Comparison of ENCODE assay signal across 15 mouse cellular contexts in genomic region chr9:120823397-120823796, GRCm38 (mm10).
A peak's percentile ranks its signal among the peaks of the same experiment; 100 is the strongest.
DNase-seq lines count a peak whose midpoint lies in the region; ATAC-seq and TF ChIP-seq lines count a peak whose summit lies in the region.
"Had no signal": no experiment of that assay in that cellular context is flagged by ENCODE, and none has a peak within 500 bp of the region (broad histone marks: within the 10 kb centered on the region; RNA-seq: fewer than 3 reads in every experiment).

No protein-coding gene starts in this region.

- no peak overlapping the region for H3K9ac ChIP-seq in midbrain, embryonic 13.5 days (replicated peaks)
- no peak overlapping the region for H3K9ac ChIP-seq in midbrain, postnatal 0 days (replicated peaks; ENCODE audit: low read length, poor library complexity, severe bottlenecking)
- H3K9ac ChIP-seq: hindbrain, embryonic 14.5 days; intestine, embryonic 15.5 days; liver, embryonic 13.5 days had no signal

- no peaks in the 10 kb centered on the region for H3K4me1 ChIP-seq in midbrain, embryonic 13.5 days (replicated peaks)
- no peaks in the 10 kb centered on the region for H3K4me1 ChIP-seq in midbrain, postnatal 0 days (ENCODE audit: insufficient read depth, low read length)
- H3K4me1 ChIP-seq: liver, embryonic 13.5 days had no signal

- H3K27ac ChIP-seq in midbrain, embryonic 13.5 days = no peak overlapping the region
- no peak overlapping the region for H3K27ac ChIP-seq in midbrain, postnatal 0 days (ENCODE audit: low read depth, low read length)
- H3K27ac ChIP-seq: hindbrain, embryonic 14.5 days; intestine, embryonic 15.5 days; liver, embryonic 13.5 days had no signal

- H3K4me3 ChIP-seq in midbrain, embryonic 13.5 days (replicated peaks) = no peak overlapping the region
- H3K4me3 ChIP-seq in midbrain, postnatal 0 days (ENCODE audit: low read depth, low read length) = no peak overlapping the region
- H3K4me3 ChIP-seq: intestine, embryonic 15.5 days; liver, embryonic 13.5 days had no signal

- no peak for DNase-seq in frontal cortex, postnatal 10 days (ENCODE audit: low spot score in 2 of 2)
- DNase-seq in midbrain, postnatal 0 days (ENCODE audit: low spot score) = no peak
- peak; percentile 78 for DNase-seq in brain, embryonic 14.5 days (ENCODE audit: low read depth)
- peak; percentile 69 for DNase-seq in layer of hippocampus, adult 9-11 months
- no peak for DNase-seq in adrenal gland, postnatal 25 days
- no peak for DNase-seq in natural killer cell, adult 2 months (ENCODE audit: low spot score in 2 of 2)
- DNase-seq: cerebellum, adult 11-12 months; liver, embryonic 13.5 days; spleen, adult 18-20 months had no signal

- H3K36me3 ChIP-seq in midbrain, embryonic 13.5 days = no peaks in the 10 kb centered on the region
- H3K36me3 ChIP-seq in midbrain, postnatal 0 days (ENCODE audit: insufficient read depth, low read length) = no peaks in the 10 kb centered on the region
- H3K36me3 ChIP-seq: intestine, embryonic 15.5 days; liver, embryonic 13.5 days had no signal

- TF ChIP-seq POLR2A in brain, embryonic 14.5 days (IDR thresholded peaks at IDR 0.05; ENCODE audit: borderline replicate concordance, extremely low read depth, insufficient read depth, insufficient read length, poor library complexity, severe bottlenecking) = no peak

- TF ChIP-seq CTCF in midbrain, postnatal 0 days (IDR thresholded peaks at IDR 0.05) = no peak
- TF ChIP-seq CTCF in brain, embryonic 14.5 days (IDR thresholded peaks at IDR 0.05; ENCODE audit: borderline replicate concordance, extremely low read depth, insufficient read depth, insufficient read length) = no peak

- no peak overlapping the region for H3K4me2 ChIP-seq in midbrain, embryonic 13.5 days (replicated peaks)
- no peak overlapping the region for H3K4me2 ChIP-seq in midbrain, postnatal 0 days (ENCODE audit: low read depth, low read length, poor library complexity, severe bottlenecking)
- H3K4me2 ChIP-seq: heart, embryonic 11.5 days; hindbrain, embryonic 14.5 days; intestine, embryonic 15.5 days; liver, embryonic 13.5 days had no signal

- 62% methylated on average over 6 of the region's 6 CpGs for WGBS in midbrain, embryonic 13.5 days
- 70% methylated on average over 6 of the region's 6 CpGs for WGBS in midbrain, postnatal 0 days

- ATAC-seq in frontal cortex, adult (ENCODE audit: low TSS enrichment) = peak; percentile 16; the same call in 1 of the 2 replicates
- ATAC-seq in midbrain, embryonic 13.5 days = peak; percentile 14; the same call in 1 of the 2 replicates
- no peak for ATAC-seq in midbrain, postnatal 0 days (ENCODE audit: low FRiP score)
- ATAC-seq: intestine, embryonic 15.5 days; lung, postnatal 0 days had no signal

- H3K27me3 ChIP-seq in midbrain, embryonic 13.5 days = no peaks in the 10 kb centered on the region
- no peaks in the 10 kb centered on the region for H3K27me3 ChIP-seq in midbrain, postnatal 0 days (ENCODE audit: insufficient read depth, low read length)
- H3K27me3 ChIP-seq: intestine, embryonic 15.5 days; liver, embryonic 13.5 days had no signal

- H3K9me3 ChIP-seq in midbrain, embryonic 13.5 days = no peaks in the 10 kb centered on the region
- H3K9me3 ChIP-seq in midbrain, postnatal 0 days (ENCODE audit: low read length) = no peaks in the 10 kb centered on the region
- H3K9me3 ChIP-seq: intestine, embryonic 15.5 days; liver, embryonic 13.5 days had no signal

Comparison
In these comparisons a context has a peak if more than half of its experiments do, and no peak if none do; other contexts are left out.
1. DNase-seq: peak in brain, embryonic 14.5 days (single experiment) and layer of hippocampus, adult 9-11 months (single experiment); none in frontal cortex, postnatal 10 days (0 of 2), midbrain, postnatal 0 days (single experiment), adrenal gland, postnatal 25 days (single experiment) and natural killer cell, adult 2 months (0 of 2).